In genomic region chr6:49096933-49097461, GRCm38 (mm10) we compare ENCODE assay signal across 7 mouse cellular contexts. TPM values are rescaled to one million over a fixed set of nuclear protein-coding genes. Genes with fewer than 3 reads are reported as not detected.
DNase-seq lines count a peak whose midpoint lies in the region; ATAC-seq lines count a peak whose summit lies in the region.

No protein-coding gene starts in this region.

- peak overlapping the region; percentile 63 for H3K27ac ChIP-seq in intestine, embryonic 16.5 days (ENCODE audit: low read length)
- peak overlapping the region; percentile 65 for H3K27ac ChIP-seq in neural tube, embryonic 15.5 days (replicated peaks)

- intact Hi-C loops in left cerebral cortex, postnatal 14 days (cut with DNase I), result no loop called here

- H3K36me3 ChIP-seq in intestine, embryonic 16.5 days (ENCODE audit: control insufficient read depth, insufficient read depth, low read length), result peaks cover 19% of the 10 kb centered on the region
- peaks cover 14% of the 10 kb centered on the region for H3K36me3 ChIP-seq in neural tube, embryonic 15.5 days

- H3K27me3 ChIP-seq in intestine, embryonic 16.5 days (replicated peaks; ENCODE audit: control insufficient read depth, insufficient read depth, low read length), result no peaks in the 10 kb centered on the region
- no peaks in the 10 kb centered on the region for H3K27me3 ChIP-seq in neural tube, embryonic 15.5 days (replicated peaks)

- H3K4me2 ChIP-seq in intestine, embryonic 16.5 days (ENCODE audit: low read depth, low read length), result no peak overlapping the region
- peak overlapping the region; percentile 34 for H3K4me2 ChIP-seq in neural tube, embryonic 15.5 days

- ATAC-seq in intestine, embryonic 16.5 days, result peak; percentile 62
- ATAC-seq in neural tube, embryonic 15.5 days (ENCODE audit: low FRiP score), result peak; percentile 47; the same call in 1 of the 2 replicates

- WGBS in intestine, embryonic 16.5 days, result 32% methylated on average over 13 of the region's 13 CpGs
- WGBS in neural tube, embryonic 15.5 days, result 49% methylated on average over 13 of the region's 13 CpGs

- DNase-seq in adrenal gland, adult 18-20 months (ENCODE audit: low spot score in 2 of 2), result peak; percentile 60 to 70
- peak; percentile 80 for DNase-seq in cerebellum, adult 11-12 months
- DNase-seq in gastrocnemius, adult 8-10 months (ENCODE audit: low spot score in 2 of 2), result peak; percentile 75 to 84
- DNase-seq in left cerebral cortex, postnatal 14 days (ENCODE audit: low spot score in 2 of 2), result peak; percentile 67 to 72
- peak; percentile 61 for DNase-seq in urinary bladder, postnatal 25 days (ENCODE audit: low spot score)

- H3K4me1 ChIP-seq in intestine, embryonic 16.5 days (ENCODE audit: control insufficient read depth, insufficient read depth, low read length), result peaks cover 17% of the 10 kb centered on the region
- H3K4me1 ChIP-seq in neural tube, embryonic 15.5 days, result peaks cover 17% of the 10 kb centered on the region

- H3K9me3 ChIP-seq in intestine, embryonic 16.5 days (ENCODE audit: control insufficient read depth, low read length), result no peaks in the 10 kb centered on the region
- H3K9me3 ChIP-seq in neural tube, embryonic 15.5 days (replicated peaks), result no peaks in the 10 kb centered on the region

- H3K4me3 ChIP-seq in intestine, embryonic 16.5 days (ENCODE audit: low read length), result no peak overlapping the region
- no peak overlapping the region for H3K4me3 ChIP-seq in neural tube, embryonic 15.5 days (replicated peaks)

- no peak overlapping the region for H3K9ac ChIP-seq in intestine, embryonic 16.5 days (ENCODE audit: low read depth, low read length)
- no peak overlapping the region for H3K9ac ChIP-seq in neural tube, embryonic 15.5 days (replicated peaks)

RNA-seq across cellular contexts. Expression of gene Malsu1, which starts 23.4 kb away (rescaled TPM):
- 10 to 100 TPM; 32.9 to 35.3 TPM for total RNA-seq in adrenal gland, adult 18-20 months (2021)
- 10 to 100 TPM; 42.6 to 60.3 (median 52.1) TPM for total RNA-seq in gastrocnemius, adult 8-10 months (2022)
- polyA plus RNA-seq in intestine, embryonic 16.5 days (2015; fragmentation: Nextera tagmentation; extraction: Ambion mirVana), result 69.1 and 74.4 TPM in 2 replicates
- total RNA-seq in left cerebral cortex, postnatal 14 days (2021), result 10 to 100 TPM; 25.8 to 26.9 TPM
- 66.1 and 66.4 TPM in 2 replicates for polyA plus RNA-seq in neural tube, embryonic 15.5 days (2015; fragmentation: Nextera tagmentation; extraction: Ambion mirVana)
